Mouse (Mus musculus): ENCODE results near the gene Mefv. TPM values are rescaled to one million over a fixed set of nuclear protein-coding genes. Genes with fewer than 3 reads are reported as not detected.
"Not testable (repeated sequence)": the region's sequence is repeated elsewhere in the genome, so short reads cannot be mapped to it uniquely, and the experiment has no call there.

Gene Mefv
- polyA plus RNA-seq, 1 experiment, result not detected

DNA sequence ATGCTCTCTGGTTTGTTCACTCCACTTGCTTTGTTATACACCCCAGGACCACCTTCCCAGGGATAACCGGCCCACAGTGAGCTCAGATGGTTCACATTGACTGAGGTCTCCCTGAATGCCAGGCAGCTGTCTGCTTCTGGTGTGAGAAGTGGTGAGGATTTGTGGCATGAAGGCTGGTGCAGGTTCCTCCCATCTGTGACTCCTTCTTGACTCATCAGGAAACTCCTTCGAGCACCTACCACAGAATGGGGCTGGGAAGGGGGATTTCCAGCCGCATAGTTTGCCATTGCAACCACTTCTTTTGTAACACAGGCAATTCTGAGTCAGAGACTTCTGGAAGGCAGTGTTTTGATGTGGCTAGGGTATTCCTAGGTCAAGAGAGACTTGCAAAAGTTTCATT lies 5.3 kb upstream of the Mefv start:
- Histone ChIP-seq H3ac (ENCODE audit: control insufficient read depth, insufficient read length) (no peak overlapping the region), H3K4me2 (ENCODE audit: low read depth) (peak overlapping the region; percentile 56), H3K4me3 (no peak overlapping the region), H3K36me3 (ENCODE audit: control insufficient read depth, insufficient read depth) (no peaks in the 10 kb centered on the region), H3K79me2 (ENCODE audit: control insufficient read depth, insufficient read depth) (no peaks in the 10 kb centered on the region), H3K27me3 (ENCODE audit: control insufficient read depth, insufficient read depth, insufficient read length) (no peaks in the 10 kb centered on the region)
- TF ChIP-seq POLR2AphosphoS2 (IDR thresholded peaks at IDR 0.05; ENCODE audit: insufficient read length, low read depth), result no peak
- no peak for TF ChIP-seq E2F4 (IDR thresholded peaks at IDR 0.05; ENCODE audit: insufficient read depth)
- TF ChIP-seq TCF12 (IDR thresholded peaks at IDR 0.05; ENCODE audit: insufficient read depth, poor library complexity, severe bottlenecking), result peak; percentile 42
- peak in 2 of 3 experiments; percentile 89 to 93 for TF ChIP-seq MYOD1 (IDR thresholded peaks at IDR 0.05; ENCODE audit: control insufficient read depth in 1 of 3, insufficient read length in 2 of 3, low read depth in 2 of 3)
- TF ChIP-seq CEBPB (IDR thresholded peaks at IDR 0.05; ENCODE audit: insufficient read depth, poor library complexity, severe bottlenecking), result peak; percentile 86
- peak; percentile 53 for TF ChIP-seq POLR2A (IDR thresholded peaks at IDR 0.05; ENCODE audit: insufficient read length, low read depth)
- TF ChIP-seq MYOG (IDR thresholded peaks at IDR 0.05; ENCODE audit: control insufficient read depth in 1 of 3, insufficient read depth in 1 of 3, insufficient read length in 2 of 3, low read depth in 2 of 3), result peak; percentile 34 to 94 (median 62)
- TF ChIP-seq MAX (IDR thresholded peaks at IDR 0.05; ENCODE audit: low read depth), result no peak
- no peak for TF ChIP-seq USF1 (IDR thresholded peaks at IDR 0.05; ENCODE audit: low read depth)
- peak; percentile 28 for TF ChIP-seq TCF3 (IDR thresholded peaks at IDR 0.05; ENCODE audit: insufficient read length, low read depth)
- no peak for TF ChIP-seq REST (IDR thresholded peaks at IDR 0.05; ENCODE audit: insufficient read depth, insufficient read length)

DNA sequence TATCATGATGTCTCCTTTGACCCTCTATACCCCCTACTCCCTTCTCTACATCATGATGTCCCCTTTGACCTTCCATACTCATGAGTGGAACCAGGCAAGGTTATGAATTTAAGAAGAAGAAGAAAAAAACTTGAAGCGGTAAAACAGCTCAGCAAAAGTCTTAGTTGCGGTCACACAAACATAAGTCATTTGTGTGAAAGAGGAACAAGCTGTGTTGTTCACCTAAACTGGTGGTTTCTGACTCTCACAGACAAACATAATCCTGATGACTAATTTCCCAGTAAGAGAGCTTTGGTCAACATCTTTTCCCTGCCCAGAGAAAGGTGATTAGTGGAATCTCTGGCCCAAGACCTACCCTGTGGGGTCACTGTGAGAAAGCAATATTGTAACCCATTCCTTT lies 3.2 kb downstream of the Mefv start:
- TF ChIP-seq MYOD1 (IDR thresholded peaks at IDR 0.05; ENCODE audit: control insufficient read depth in 1 of 3, insufficient read length in 2 of 3, low read depth in 2 of 3), result no peak
- no peak for TF ChIP-seq E2F4 (IDR thresholded peaks at IDR 0.05; ENCODE audit: insufficient read depth)
- TF ChIP-seq MYOG (IDR thresholded peaks at IDR 0.05; ENCODE audit: control insufficient read depth in 1 of 3, insufficient read depth in 1 of 3, insufficient read length in 2 of 3, low read depth in 2 of 3), result no peak
- no peak for TF ChIP-seq SRF (IDR thresholded peaks at IDR 0.05; ENCODE audit: control insufficient read depth, insufficient read length, low read depth)
- no peak for TF ChIP-seq POLR2AphosphoS2 (IDR thresholded peaks at IDR 0.05; ENCODE audit: insufficient read length, low read depth)
- no peak for TF ChIP-seq POLR2A (IDR thresholded peaks at IDR 0.05; ENCODE audit: insufficient read length, low read depth)
- TF ChIP-seq CEBPB (IDR thresholded peaks at IDR 0.05; ENCODE audit: insufficient read depth, poor library complexity, severe bottlenecking), result no peak
- no peak for TF ChIP-seq USF1 (IDR thresholded peaks at IDR 0.05; ENCODE audit: low read depth)
- TF ChIP-seq TCF12 (IDR thresholded peaks at IDR 0.05; ENCODE audit: insufficient read depth, poor library complexity, severe bottlenecking), result no peak
- no peak for TF ChIP-seq REST (IDR thresholded peaks at IDR 0.05; ENCODE audit: insufficient read depth, insufficient read length)
- TF ChIP-seq MAX (IDR thresholded peaks at IDR 0.05; ENCODE audit: low read depth), result no peak
- no peaks in the 10 kb centered on the region for H3K36me3 ChIP-seq (ENCODE audit: control insufficient read depth, insufficient read depth)
- H3K4me3 ChIP-seq, result no peak overlapping the region
- H3K79me2 ChIP-seq (ENCODE audit: control insufficient read depth, insufficient read depth), result no peaks in the 10 kb centered on the region
- H3K27me3 ChIP-seq (ENCODE audit: control insufficient read depth, insufficient read depth, insufficient read length), result no peaks in the 10 kb centered on the region
- no peak overlapping the region for H3K4me2 ChIP-seq (ENCODE audit: low read depth)
- no peak overlapping the region for H3ac ChIP-seq (ENCODE audit: control insufficient read depth, insufficient read length)

DNA sequence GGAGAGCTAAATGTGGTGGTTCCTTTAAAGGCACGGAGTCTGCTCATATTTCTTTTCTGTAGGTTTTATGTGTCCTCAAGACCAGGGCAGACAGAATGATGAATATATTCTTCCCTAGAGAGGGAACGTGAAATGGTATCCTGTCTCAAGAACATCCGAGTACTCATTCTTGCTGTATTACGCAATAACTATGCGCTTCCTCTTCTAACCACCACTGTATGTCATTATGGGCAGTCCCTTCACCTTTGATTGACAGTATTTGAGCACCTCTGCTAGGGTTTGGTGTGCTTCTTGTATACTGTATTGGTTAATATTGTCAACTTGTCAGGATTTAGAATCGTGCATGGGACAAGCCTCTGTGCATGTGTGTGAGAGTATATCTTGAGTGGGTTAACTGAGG lies 11.2 kb downstream of the Mefv start:
- H3K4me2 ChIP-seq (ENCODE audit: low read depth), result no peak overlapping the region
- no peak overlapping the region for H3K4me3 ChIP-seq
- H3K27me3 ChIP-seq (ENCODE audit: control insufficient read depth, insufficient read depth, insufficient read length), result no peaks in the 10 kb centered on the region
- no peak overlapping the region for H3ac ChIP-seq (ENCODE audit: control insufficient read depth, insufficient read length)
- no peaks in the 10 kb centered on the region for H3K36me3 ChIP-seq (ENCODE audit: control insufficient read depth, insufficient read depth)
- no peaks in the 10 kb centered on the region for H3K79me2 ChIP-seq (ENCODE audit: control insufficient read depth, insufficient read depth)
- no peak for TF ChIP-seq MYOD1 (IDR thresholded peaks at IDR 0.05; ENCODE audit: control insufficient read depth in 1 of 3, insufficient read length in 2 of 3, low read depth in 2 of 3)
- peak; percentile 90 for TF ChIP-seq CEBPB (IDR thresholded peaks at IDR 0.05; ENCODE audit: insufficient read depth, poor library complexity, severe bottlenecking)
- no peak for TF ChIP-seq E2F4 (IDR thresholded peaks at IDR 0.05; ENCODE audit: insufficient read depth)

DNA sequence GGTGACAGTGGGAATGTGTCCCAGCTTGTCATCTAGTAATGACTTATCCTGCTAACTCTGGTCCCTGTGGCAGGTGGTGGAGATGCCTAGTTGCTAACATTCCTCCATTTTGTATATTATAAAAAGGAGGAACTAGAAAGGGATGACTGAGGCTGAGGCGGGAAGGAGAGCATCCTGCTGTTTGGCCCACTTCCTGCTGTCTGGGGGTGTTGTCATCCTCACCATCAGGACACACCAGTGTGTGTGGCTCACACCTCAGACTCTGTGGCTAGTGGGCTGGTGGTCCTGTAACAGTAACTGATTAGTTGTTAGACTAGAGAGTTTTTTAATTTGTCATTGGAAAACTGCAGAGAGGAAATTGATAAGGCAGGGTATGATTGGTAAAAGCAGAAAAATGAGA lies 17.0 kb downstream of the Mefv start:
- Histone ChIP-seq H3K79me2 (ENCODE audit: control insufficient read depth, insufficient read depth) (no peaks in the 10 kb centered on the region), H3K36me3 (ENCODE audit: control insufficient read depth, insufficient read depth) (no peaks in the 10 kb centered on the region), H3ac (ENCODE audit: control insufficient read depth, insufficient read length) (no peak overlapping the region), H3K4me2 (ENCODE audit: low read depth) (no peak overlapping the region), H3K4me3 (no peak overlapping the region), H3K27me3 (ENCODE audit: control insufficient read depth, insufficient read depth, insufficient read length) (no peaks in the 10 kb centered on the region)
- TF ChIP-seq TCF12 (IDR thresholded peaks at IDR 0.05; ENCODE audit: insufficient read depth, poor library complexity, severe bottlenecking), result no peak
- TF ChIP-seq CEBPB (IDR thresholded peaks at IDR 0.05; ENCODE audit: insufficient read depth, poor library complexity, severe bottlenecking), result no peak
- TF ChIP-seq POLR2A (IDR thresholded peaks at IDR 0.05; ENCODE audit: insufficient read length, low read depth), result no peak
- TF ChIP-seq USF1 (IDR thresholded peaks at IDR 0.05; ENCODE audit: low read depth), result no peak
- TF ChIP-seq REST (IDR thresholded peaks at IDR 0.05; ENCODE audit: insufficient read depth, insufficient read length), result no peak
- TF ChIP-seq MAX (IDR thresholded peaks at IDR 0.05; ENCODE audit: low read depth), result no peak

DNA sequence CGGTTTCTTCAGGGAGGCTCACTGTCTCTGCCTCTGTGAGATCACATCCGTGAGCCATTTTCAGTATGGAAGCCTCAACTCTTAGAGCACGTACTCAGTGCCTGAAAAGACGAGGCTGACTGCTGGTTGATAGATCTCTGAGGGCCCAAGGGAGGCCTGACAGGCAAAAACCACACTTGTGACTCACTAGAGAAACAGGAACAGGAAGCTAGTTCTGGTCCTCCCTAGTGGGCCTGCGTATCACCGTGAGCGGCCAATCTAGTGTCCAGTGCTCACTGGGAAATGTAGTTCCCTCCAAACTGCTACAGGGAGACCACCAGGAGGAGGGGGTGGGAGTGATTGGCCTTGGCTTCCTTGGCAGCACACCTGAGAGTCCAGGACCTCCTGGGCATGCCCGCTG lies 18.6 kb downstream of the Mefv start:
- Histone ChIP-seq H3K4me3 (no peak overlapping the region), H3K4me2 (ENCODE audit: low read depth) (no peak overlapping the region)
- TF ChIP-seq TCF12 (IDR thresholded peaks at IDR 0.05; ENCODE audit: insufficient read depth, poor library complexity, severe bottlenecking) (no peak), MYOD1 (IDR thresholded peaks at IDR 0.05; ENCODE audit: control insufficient read depth in 1 of 3, insufficient read length in 2 of 3, low read depth in 2 of 3) (no peak), MAX (IDR thresholded peaks at IDR 0.05; ENCODE audit: low read depth) (no peak), USF1 (IDR thresholded peaks at IDR 0.05; ENCODE audit: low read depth) (no peak), POLR2AphosphoS2 (IDR thresholded peaks at IDR 0.05; ENCODE audit: insufficient read length, low read depth) (no peak), MYOG (IDR thresholded peaks at IDR 0.05; ENCODE audit: control insufficient read depth in 1 of 3, insufficient read depth in 1 of 3, insufficient read length in 2 of 3, low read depth in 2 of 3) (no peak), POLR2A (IDR thresholded peaks at IDR 0.05; ENCODE audit: insufficient read length, low read depth) (no peak), CEBPB (IDR thresholded peaks at IDR 0.05; ENCODE audit: insufficient read depth, poor library complexity, severe bottlenecking) (no peak), E2F4 (IDR thresholded peaks at IDR 0.05; ENCODE audit: insufficient read depth) (no peak), REST (IDR thresholded peaks at IDR 0.05; ENCODE audit: insufficient read depth, insufficient read length) (no peak), TCF3 (IDR thresholded peaks at IDR 0.05; ENCODE audit: insufficient read length, low read depth) (no peak), SRF (IDR thresholded peaks at IDR 0.05; ENCODE audit: control insufficient read depth, insufficient read length, low read depth) (no peak)

DNA sequence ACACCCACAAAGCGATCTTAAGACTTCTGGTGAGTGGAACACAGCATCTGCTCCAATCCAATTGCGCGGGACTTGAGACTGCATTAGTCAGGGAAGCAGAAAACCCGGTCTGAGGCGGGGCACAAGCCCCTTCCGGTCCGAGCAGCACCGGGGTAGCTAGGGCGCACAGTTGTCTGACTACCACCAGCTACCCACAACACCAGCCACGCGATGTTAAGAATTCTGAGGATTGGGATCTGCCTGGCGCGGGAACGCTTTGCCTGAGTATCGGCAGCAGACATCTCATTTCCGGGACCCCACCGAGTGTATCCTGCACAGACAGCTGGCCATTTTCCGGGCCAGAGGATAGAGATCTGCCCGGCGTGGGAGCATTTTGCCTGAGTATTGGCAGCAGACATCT lies 28.3 kb downstream of the Mefv start:
- not testable (repeated sequence) for H3K27me3 ChIP-seq (ENCODE audit: control insufficient read depth, insufficient read depth, insufficient read length); H3K79me2 ChIP-seq (ENCODE audit: control insufficient read depth, insufficient read depth); H3K4me3 ChIP-seq; H3K4me2 ChIP-seq (ENCODE audit: low read depth); H3ac ChIP-seq (ENCODE audit: control insufficient read depth, insufficient read length); H3K36me3 ChIP-seq (ENCODE audit: control insufficient read depth, insufficient read depth)

More for the DNA sequence above, 18.6 kb downstream of the Mefv start:
- H3K79me2 ChIP-seq (ENCODE audit: control insufficient read depth, insufficient read depth), result no peaks in the 10 kb centered on the region
- no peaks in the 10 kb centered on the region for H3K27me3 ChIP-seq (ENCODE audit: control insufficient read depth, insufficient read depth, insufficient read length)
- no peaks in the 10 kb centered on the region for H3K36me3 ChIP-seq (ENCODE audit: control insufficient read depth, insufficient read depth)
- no peak overlapping the region for H3ac ChIP-seq (ENCODE audit: control insufficient read depth, insufficient read length)
